Mouse (Mus musculus) bone marrow, adult 2 months (tissue): Measurements from ENCODE around the gene 4933421I07Rik. TPM values are rescaled to one million over a fixed set of nuclear protein-coding genes. Genes with fewer than 3 reads are reported as not detected.

Experiments
- H3K27ac ChIP-seq: fragments of 200-500 bp; 2 replicates; pipeline ENCODE4 v1.5.1; 2012; ENCODE audit warnings: low read depth, mild to moderate bottlenecking, control low read depth, inconsistent platforms, low read length; ENCODE audit not compliant: control insufficient read depth, poor library complexity, insufficient read depth
- H3K4me1 ChIP-seq: fragments of 200-500 bp; 2 replicates; pipeline ENCODE4 v1.6.1; 2011; ENCODE audit warnings: low read length; ENCODE audit not compliant: control insufficient read depth, insufficient read depth
- H3K4me3 ChIP-seq: fragments of 200-500 bp; replicated peaks from 2 replicates; pipeline ENCODE3; 2011; ENCODE audit warnings: mild to moderate bottlenecking, low read depth, low read length, control low read depth; ENCODE audit not compliant: control insufficient read depth
- CTCF ChIP-seq: fragments of 200-500 bp; IDR thresholded peaks from 2 replicates; pipeline ENCODE4 v1.5.1; 2011; ENCODE audit warnings: low read length, control low read depth; ENCODE audit not compliant: control insufficient read depth, insufficient read depth
- POLR2A ChIP-seq: fragments of 200-500 bp; IDR thresholded peaks from 2 replicates; pipeline ENCODE4 v1.6.1; 2011; ENCODE audit warnings: low read depth, mild to moderate bottlenecking, control low read depth, low read length, borderline replicate concordance; ENCODE audit not compliant: control insufficient read depth
- whole genome bisulfite sequencing: fragments of 180-500 bp; shearing (Covaris S2); methylation state at CpG from one replicate; pipeline ENCODE4 v1.1.7; 2018; 5-methylcytosine and 5-hydroxymethylcytosine counted together
- polyA plus RNA-seq: library from polyadenylated mRNA; stranded (reverse); fragments of >200 nt; gene quantifications from 2 replicates; pipeline ENCODE4 v1.2.4, GENCODE M21; 2011; ENCODE audit warnings: low replicate concordance; ENCODE audit not compliant: missing spikeins, insufficient read depth, insufficient read length

4933421I07Rik gene
- polyA plus RNA-seq, result not detected in 2 replicates

- TF ChIP-seq POLR2A (no peak), CTCF (no peak)
- 79% methylated on average over 5 of the region's 5 CpGs for WGBS
Observed at GRCm38 (mm10) chr7:42447850-42448249, at the start of gene 4933421I07Rik. Gene 4933421I07Rik, minus strand, starts transcription at chr7:42448120.

GRCm38 (mm10) chr7:42497356-42497755 lies 49.4 kb upstream of the 4933421I07Rik start:
- TF ChIP-seq CTCF (no peak), POLR2A (no peak)
- WGBS, result 84% methylated on average over 9 of the region's 9 CpGs
- Histone ChIP-seq H3K27ac (no peak overlapping the region), H3K4me1 (no peaks in the 10 kb centered on the region; the same call in 1 of the 2 replicates), H3K4me3 (no peak overlapping the region)

More at GRCm38 (mm10) chr7:42447850-42448249, at the start of gene 4933421I07Rik:
- no peak within 1 kb of the TSS for H3K27ac ChIP-seq
- H3K4me1 ChIP-seq, result no peaks in the 10 kb centered on the region
- no peak within 1 kb of the TSS for H3K4me3 ChIP-seq

- Histone ChIP-seq H3K4me1 (no peaks in the 10 kb centered on the region; the same call in 1 of the 2 replicates), H3K4me3 (no peak overlapping the region), H3K27ac (no peak overlapping the region)
- 35% methylated on average over 1 of the region's 1 CpGs for WGBS
- TF ChIP-seq CTCF, result no peak
- no peak for TF ChIP-seq POLR2A
Observed at GRCm38 (mm10) chr7:42496202-42496601, 48.3 kb upstream of the 4933421I07Rik start.

GRCm38 (mm10) chr7:42490859-42491258 lies 42.9 kb upstream of the 4933421I07Rik start:
- Histone ChIP-seq H3K27ac (no peak overlapping the region), H3K4me1 (no peaks in the 10 kb centered on the region; the same call in 1 of the 2 replicates), H3K4me3 (no peak overlapping the region)
- no peak for TF ChIP-seq CTCF
- TF ChIP-seq POLR2A, result no peak
- 4% methylated on average over 5 of the region's 5 CpGs for WGBS

- Histone ChIP-seq H3K4me1 (no peaks in the 10 kb centered on the region; the same call in 1 of the 2 replicates), H3K4me3 (no peak overlapping the region), H3K27ac (no peak overlapping the region)
- TF ChIP-seq POLR2A (no peak), CTCF (no peak)
- whole genome bisulfite sequencing, result 21% methylated on average over 4 of the region's 4 CpGs
Observed at GRCm38 (mm10) chr7:42490358-42490757, 42.4 kb upstream of the 4933421I07Rik start.

- Histone ChIP-seq H3K27ac (no peak overlapping the region), H3K4me1 (no peaks in the 10 kb centered on the region), H3K4me3 (no peak overlapping the region)
- TF ChIP-seq CTCF, result no peak
- no peak for TF ChIP-seq POLR2A
- WGBS, result 56% methylated on average over 4 of the region's 4 CpGs
Observed at GRCm38 (mm10) chr7:42454640-42455039, 6.7 kb upstream of the 4933421I07Rik start.

- 14% methylated on average over 3 of the region's 3 CpGs for WGBS
- Histone ChIP-seq H3K27ac (no peak overlapping the region), H3K4me1 (no peaks in the 10 kb centered on the region), H3K4me3 (no peak overlapping the region)
- TF ChIP-seq CTCF (peak; percentile 67), POLR2A (no peak)
Observed at GRCm38 (mm10) chr7:42450618-42451017, 2.7 kb upstream of the 4933421I07Rik start.

- 83% methylated on average over 9 of the region's 9 CpGs for WGBS
Observed at GRCm38 (mm10) chr7:42447352-42447751, 568 bp downstream of the 4933421I07Rik start.

More at GRCm38 (mm10) chr7:42447352-42447751, 568 bp downstream of the 4933421I07Rik start:
- no peak for TF ChIP-seq POLR2A
- TF ChIP-seq CTCF, result no peak
- Histone ChIP-seq H3K4me1 (no peaks in the 10 kb centered on the region), H3K4me3 (no peak overlapping the region), H3K27ac (no peak overlapping the region)

Other genes with a start within 250 kb of the 4933421I07Rik start
- gene Vmn2r61, start 188.1 kb downstream of the 4933421I07Rik start, polyA plus RNA-seq, result not detected in 2 replicates
- 4.2 and 11.0 TPM in 2 replicates for gene Zfp141, start 57.6 kb upstream of the 4933421I07Rik start, polyA plus RNA-seq
- not detected in 2 replicates for gene Gm21028, start 130.5 kb upstream of the 4933421I07Rik start, polyA plus RNA-seq
- not detected in 2 replicates for gene Zfp977, start 144.4 kb upstream of the 4933421I07Rik start, polyA plus RNA-seq
- gene Zfp976, start 194.5 kb upstream of the 4933421I07Rik start, polyA plus RNA-seq, result 0.70 and 2.3 TPM in 2 replicates
- gene Zfp975, start 244.6 kb upstream of the 4933421I07Rik start, polyA plus RNA-seq, result 1.6 and 8.7 TPM in 2 replicates